Mouse (Mus musculus) ES-E14 (cell line): Measurements from ENCODE around the gene Coro1c.

Experiments
- CHD2 ChIP-seq: IDR thresholded peaks from 2 replicates; pipeline ENCODE4 v1.6.1; 2014; ENCODE audit warnings: mild to moderate bottlenecking, low read depth, low read length, inconsistent platforms
- ZNF384 ChIP-seq: IDR thresholded peaks from 2 replicates; pipeline ENCODE4 v1.6.1; 2012; ENCODE audit warnings: low read depth, low read length, inconsistent platforms

- TF ChIP-seq ZNF384 (no peak), CHD2 (no peak)
Measured at GRCm38 (mm10) chr5:113954421-113954820, 45.9 kb upstream of the Coro1c start.
